Mouse (Mus musculus): Measurements from ENCODE around the gene Ndufc1. TPM values are rescaled to one million over a fixed set of nuclear protein-coding genes. Genes with fewer than 3 reads are reported as not detected.
"Not testable (repeated sequence)": the region's sequence is repeated elsewhere in the genome, so short reads cannot be mapped to it uniquely, and the experiment has no call there.

The Ndufc1 gene
- polyA plus RNA-seq, 1 experiment from 2014 or later = 650 TPM

DNA sequence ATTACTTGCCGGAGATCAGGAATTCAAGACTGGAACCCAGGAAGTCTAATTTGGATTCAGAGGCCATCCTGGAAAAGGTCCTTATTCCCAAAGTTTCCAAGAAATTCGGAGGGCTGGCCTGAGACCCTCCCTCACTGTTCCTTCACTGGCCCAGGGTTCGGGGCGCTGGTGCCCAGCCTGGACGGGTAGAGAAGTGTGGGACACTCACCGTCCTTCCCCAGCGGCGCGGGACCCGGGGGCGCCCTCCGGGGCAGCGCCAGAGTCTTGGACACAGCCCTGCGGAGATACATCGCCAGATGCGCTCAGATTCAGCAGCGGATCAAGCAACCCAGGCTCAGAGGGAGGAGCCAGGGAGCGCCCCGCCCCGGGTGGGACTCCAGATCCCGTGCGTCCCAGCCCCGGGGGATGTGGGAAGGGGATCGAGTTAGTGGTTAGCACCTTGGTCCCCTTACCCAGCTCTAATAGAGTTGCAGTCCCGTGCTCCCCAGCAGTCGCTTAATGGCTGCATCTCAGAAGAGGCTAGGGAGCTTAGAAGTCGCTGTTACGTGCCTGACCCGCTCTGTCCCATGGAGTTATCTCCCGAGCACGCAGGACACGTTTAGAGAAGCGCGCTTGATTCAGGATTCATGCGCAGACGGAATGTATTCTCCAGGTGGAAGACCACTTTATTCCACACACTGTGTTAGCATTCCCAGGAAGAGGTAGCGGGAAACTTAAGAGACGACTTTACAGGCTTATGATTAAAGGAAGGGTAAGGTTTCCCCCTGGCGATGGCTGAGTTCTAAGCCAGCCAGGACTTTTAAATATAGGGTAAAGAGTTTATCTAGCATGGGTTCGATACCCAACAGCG is 12.3 kb downstream of the Ndufc1 start, which contains the start of gene Mgarp:
Mgarp (minus strand) TSS at position 520 of the 850 bp plus-strand sequence.
- Histone ChIP-seq H3K36me3 (ENCODE audit: insufficient read depth) (no peaks in the 10 kb centered on the region), H3K4me3 (ENCODE audit: low read depth, low read length) (peak within 1 kb of the TSS; percentile 47), H3K4me2 (peak within 1 kb of the TSS; percentile 78), H3K27ac (ENCODE audit: low read depth) (peak within 1 kb of the TSS; percentile 58; the same call in 1 of the 2 replicates), H3K9me3 (ENCODE audit: low read depth, low read length) (no peaks in the 10 kb centered on the region), H3K9ac (peak within 1 kb of the TSS; percentile 46), H3K4me1 (ENCODE audit: insufficient read depth) (no peaks in the 10 kb centered on the region), H3K27me3 (ENCODE audit: insufficient read depth, low read length) (peaks cover 14% of the 10 kb centered on the region)
- peak; percentile 38 for TF ChIP-seq CTCF (IDR thresholded peaks at IDR 0.05; ENCODE audit: low read depth)
- ATAC-seq (ENCODE audit: insufficient read depth) (peak; percentile 93), DNase-seq (peak; percentile 90)
- 2% methylated on average over 41 of the region's 41 CpGs for WGBS

DNA sequence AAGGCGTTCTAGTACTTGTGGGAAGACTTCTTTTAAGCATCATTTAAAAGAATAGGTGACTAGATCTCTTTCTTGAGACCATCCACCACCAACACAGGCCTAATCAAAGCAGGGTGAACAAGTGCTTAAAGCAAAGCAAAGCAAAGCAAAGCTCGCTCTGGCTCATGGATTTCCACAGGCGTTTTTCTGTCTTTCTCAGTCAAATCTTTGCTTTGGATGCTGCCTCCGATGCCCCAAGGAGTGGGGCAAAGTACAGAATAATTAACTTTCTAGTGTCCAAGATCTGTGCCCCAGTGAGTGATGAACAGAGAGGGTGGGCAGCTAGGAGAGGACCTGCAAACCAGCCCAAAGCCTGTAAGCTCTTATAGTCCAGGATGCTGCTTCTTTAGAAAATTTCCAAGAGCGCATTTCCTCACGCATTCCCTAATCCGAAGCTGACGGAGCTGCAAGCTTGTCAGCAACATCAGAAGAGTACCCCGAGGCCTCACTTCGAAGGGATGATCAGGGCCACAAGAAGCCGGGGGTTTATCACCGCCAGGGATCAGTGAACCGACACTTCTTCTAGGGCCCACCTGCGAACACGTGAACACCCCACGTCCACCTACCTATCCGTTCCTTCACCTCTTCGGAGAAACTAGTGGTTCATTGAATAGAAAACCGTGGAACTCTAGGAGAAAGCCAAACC is 13.2 kb downstream of the Ndufc1 start:
- DNase-seq = no peak
- no peak overlapping the region for H3K9ac ChIP-seq

DNA sequence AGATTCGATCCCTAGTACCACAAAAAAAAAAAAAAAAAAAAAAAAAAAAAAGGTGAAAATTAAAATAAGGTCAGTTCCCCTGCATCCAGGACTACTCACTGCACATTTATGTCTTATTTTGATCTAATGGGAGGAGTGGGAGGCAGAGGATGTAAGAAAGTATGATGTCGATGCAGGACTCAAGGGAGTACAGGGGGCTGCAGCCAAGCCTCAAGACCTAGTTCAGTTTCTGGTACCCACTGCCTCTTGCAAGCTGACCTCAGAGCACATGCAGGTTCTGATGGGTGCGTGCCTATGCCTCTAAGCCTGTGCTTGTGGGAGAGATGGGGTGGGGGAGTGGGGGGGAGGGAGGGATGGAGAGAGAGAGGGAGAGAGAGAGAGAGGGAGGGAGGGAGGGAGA is 13.9 kb downstream of the Ndufc1 start:
- no peak for DNase-seq
- Histone ChIP-seq H3K9me3 (ENCODE audit: low read depth, low read length) (no peaks in the 10 kb centered on the region), H3K27me3 (ENCODE audit: insufficient read depth, low read length) (peaks cover 14% of the 10 kb centered on the region), H3K36me3 (ENCODE audit: insufficient read depth) (no peaks in the 10 kb centered on the region), H3K27ac (ENCODE audit: low read depth) (no peak overlapping the region), H3K4me1 (ENCODE audit: insufficient read depth) (no peaks in the 10 kb centered on the region), H3K9ac (no peak overlapping the region), H3K4me3 (ENCODE audit: low read depth, low read length) (no peak overlapping the region), H3K4me2 (no peak overlapping the region)
- WGBS = 66% methylated on average over 3 of the region's 3 CpGs
- no peak for ATAC-seq (ENCODE audit: insufficient read depth)
- no peak for TF ChIP-seq CTCF (IDR thresholded peaks at IDR 0.05; ENCODE audit: low read depth)

More for the DNA sequence above, 13.2 kb downstream of the Ndufc1 start:
- Histone ChIP-seq H3K36me3 (ENCODE audit: insufficient read depth) (no peaks in the 10 kb centered on the region), H3K27me3 (ENCODE audit: insufficient read depth, low read length) (peaks cover 14% of the 10 kb centered on the region), H3K9me3 (ENCODE audit: low read depth, low read length) (no peaks in the 10 kb centered on the region), H3K4me2 (peak overlapping the region; percentile 78), H3K4me3 (ENCODE audit: low read depth, low read length) (peak overlapping the region; percentile 47), H3K4me1 (ENCODE audit: insufficient read depth) (no peaks in the 10 kb centered on the region), H3K27ac (ENCODE audit: low read depth) (no peak overlapping the region)
- TF ChIP-seq CTCF (IDR thresholded peaks at IDR 0.05; ENCODE audit: low read depth) = no peak
- no peak for ATAC-seq (ENCODE audit: insufficient read depth)
- 32% methylated on average over 19 of the region's 19 CpGs for WGBS

DNA sequence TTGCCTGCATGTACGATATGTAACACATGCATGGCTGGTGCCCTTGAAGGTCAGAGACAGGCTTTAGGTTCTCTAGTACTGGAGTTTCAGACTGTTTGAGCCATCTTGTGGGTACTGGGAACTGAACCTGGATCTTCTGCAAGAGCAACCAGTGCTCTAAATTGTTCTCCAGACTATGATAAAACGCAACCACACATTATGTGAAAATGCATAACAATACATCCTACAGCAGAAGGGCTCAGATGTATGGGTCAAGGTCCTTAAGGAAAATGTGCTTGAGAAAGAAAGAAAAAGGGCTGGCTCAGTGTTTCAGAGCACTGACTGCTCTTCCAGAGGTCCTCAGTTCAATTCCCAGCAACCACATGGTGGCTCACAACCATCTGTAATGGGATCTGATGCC is 15.1 kb downstream of the Ndufc1 start:
- WGBS = 86% methylated on average over 2 of the region's 2 CpGs
- no peak for ATAC-seq (ENCODE audit: insufficient read depth)
- Histone ChIP-seq H3K9ac (no peak overlapping the region), H3K27ac (ENCODE audit: low read depth) (no peak overlapping the region), H3K9me3 (ENCODE audit: low read depth, low read length) (no peaks in the 10 kb centered on the region), H3K27me3 (ENCODE audit: insufficient read depth, low read length) (peaks cover 14% of the 10 kb centered on the region), H3K4me2 (no peak overlapping the region), H3K4me1 (ENCODE audit: insufficient read depth) (no peaks in the 10 kb centered on the region), H3K36me3 (ENCODE audit: insufficient read depth) (no peaks in the 10 kb centered on the region), H3K4me3 (ENCODE audit: low read depth, low read length) (no peak overlapping the region)
- no peak for DNase-seq
- TF ChIP-seq CTCF (IDR thresholded peaks at IDR 0.05; ENCODE audit: low read depth) = no peak

DNA sequence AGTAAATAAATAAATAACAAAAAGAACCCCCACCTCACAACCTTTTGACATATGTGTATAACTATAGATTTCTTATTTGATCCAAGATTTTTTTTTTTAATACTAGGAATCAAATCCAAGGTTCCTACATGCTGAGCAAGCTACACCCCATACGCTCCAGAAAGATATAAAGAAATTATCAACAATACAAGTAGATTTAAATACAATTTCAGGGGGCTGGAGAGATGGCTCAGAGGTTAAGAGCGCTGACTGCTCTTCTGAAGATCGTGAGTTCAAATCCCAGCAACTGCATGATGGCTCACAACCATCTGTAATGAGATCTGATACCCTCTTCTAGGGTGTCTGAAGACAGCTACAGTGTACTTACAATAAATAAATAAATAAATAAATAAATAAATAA is 15.8 kb downstream of the Ndufc1 start:
- not testable (repeated sequence) for H3K9ac ChIP-seq; H3K36me3 ChIP-seq (ENCODE audit: insufficient read depth); H3K4me2 ChIP-seq; ATAC-seq (ENCODE audit: insufficient read depth); DNase-seq; H3K27ac ChIP-seq (ENCODE audit: low read depth); H3K4me3 ChIP-seq (ENCODE audit: low read depth, low read length); H3K4me1 ChIP-seq (ENCODE audit: insufficient read depth); H3K9me3 ChIP-seq (ENCODE audit: low read depth, low read length)
- 92% methylated on average over 3 of the region's 3 CpGs for WGBS
- H3K27me3 ChIP-seq (ENCODE audit: insufficient read depth, low read length) = peaks cover 12% of the 10 kb centered on the region

DNA sequence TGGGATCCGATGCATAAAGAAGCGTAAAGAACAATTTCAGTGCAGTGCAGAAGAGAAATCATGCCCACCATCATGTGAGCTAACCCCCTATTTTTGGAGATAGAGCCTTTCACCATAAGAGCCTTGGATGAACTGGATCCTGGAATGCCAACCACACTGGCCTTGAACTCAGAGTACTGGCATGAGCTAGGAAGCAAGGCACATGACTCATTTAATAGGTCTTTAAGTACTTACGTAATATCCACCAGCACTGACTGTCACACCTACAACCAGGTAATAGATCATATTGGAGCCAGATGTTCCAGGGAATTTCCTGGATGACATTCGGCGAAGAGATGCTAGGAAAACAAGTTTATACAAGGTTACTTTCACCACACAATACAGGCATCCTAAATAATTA is 17.2 kb downstream of the Ndufc1 start:
- Histone ChIP-seq H3K4me1 (ENCODE audit: insufficient read depth) (no peaks in the 10 kb centered on the region), H3K9ac (no peak overlapping the region), H3K4me2 (no peak overlapping the region), H3K27ac (ENCODE audit: low read depth) (no peak overlapping the region), H3K27me3 (ENCODE audit: insufficient read depth, low read length) (peaks cover 7% of the 10 kb centered on the region), H3K4me3 (ENCODE audit: low read depth, low read length) (no peak overlapping the region), H3K9me3 (ENCODE audit: low read depth, low read length) (no peaks in the 10 kb centered on the region), H3K36me3 (ENCODE audit: insufficient read depth) (no peaks in the 10 kb centered on the region)
- 89% methylated on average over 5 of the region's 5 CpGs for WGBS
- DNase-seq = no peak
- TF ChIP-seq CTCF (IDR thresholded peaks at IDR 0.05; ENCODE audit: low read depth) = no peak
- no peak for ATAC-seq (ENCODE audit: insufficient read depth)

DNA sequence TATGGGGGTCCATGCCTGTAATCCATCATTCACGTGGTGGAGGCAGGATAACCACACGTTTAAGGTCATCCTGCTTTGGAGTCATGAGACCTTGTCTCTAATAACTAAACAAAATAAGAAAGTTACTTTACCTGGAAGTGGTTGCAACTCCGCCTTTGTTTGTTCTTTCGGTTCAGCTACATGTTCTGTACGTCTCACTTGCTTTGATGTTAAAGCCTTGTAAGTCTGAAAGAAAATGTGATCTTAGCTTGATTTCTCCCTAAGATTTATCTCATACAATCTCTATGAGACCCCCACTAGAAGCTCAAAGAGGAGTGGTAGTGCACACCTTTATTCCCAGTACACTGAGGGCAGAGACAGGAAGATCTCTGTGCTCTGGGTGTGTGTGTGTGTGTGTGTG is 17.7 kb downstream of the Ndufc1 start:
- H3K4me2 ChIP-seq = no peak overlapping the region
- 69% methylated on average over 5 of the region's 5 CpGs for WGBS
- H3K27me3 ChIP-seq (ENCODE audit: insufficient read depth, low read length) = peaks cover 7% of the 10 kb centered on the region
- no peak for TF ChIP-seq CTCF (IDR thresholded peaks at IDR 0.05; ENCODE audit: low read depth)
- no peak overlapping the region for H3K4me3 ChIP-seq (ENCODE audit: low read depth, low read length)
- H3K27ac ChIP-seq (ENCODE audit: low read depth) = no peak overlapping the region
- no peak for ATAC-seq (ENCODE audit: insufficient read depth)
- no peak overlapping the region for H3K9ac ChIP-seq
- H3K9me3 ChIP-seq (ENCODE audit: low read depth, low read length) = no peaks in the 10 kb centered on the region
- H3K4me1 ChIP-seq (ENCODE audit: insufficient read depth) = no peaks in the 10 kb centered on the region
- no peak for DNase-seq
- no peaks in the 10 kb centered on the region for H3K36me3 ChIP-seq (ENCODE audit: insufficient read depth)
